Mouse (Mus musculus): Measurements from ENCODE around the gene Itln1. TPM values are rescaled to one million over a fixed set of nuclear protein-coding genes. Genes with fewer than 3 reads are reported as not detected.
"Not testable (repeated sequence)": the region's sequence is repeated elsewhere in the genome, so short reads cannot be mapped to it uniquely, and the experiment has no call there.

Itln1 gene
- polyA plus RNA-seq, 1 experiment: not detected

- TF ChIP-seq CTCF (IDR thresholded peaks at IDR 0.05; ENCODE audit: low read depth, low read length) (no peak), POLR2A (IDR thresholded peaks at IDR 0.05; ENCODE audit: borderline replicate concordance, low read depth, low read length) (no peak)
- H3K4me3 ChIP-seq (ENCODE audit: insufficient read depth, low read length): no peak overlapping the region
- H3K4me1 ChIP-seq (ENCODE audit: control insufficient read depth, insufficient read depth, low read length): peaks cover 24% of the 10 kb centered on the region
- H3K27ac ChIP-seq (ENCODE audit: insufficient read depth, low read depth, low read length): no peak overlapping the region
Observed at GRCm38 (mm10) chr1:171473506-171473905, 61.6 kb downstream of the Itln1 start.

- H3K27ac ChIP-seq (ENCODE audit: insufficient read depth, low read depth, low read length); H3K4me3 ChIP-seq (ENCODE audit: insufficient read depth, low read length): not testable (repeated sequence)
- H3K4me1 ChIP-seq (ENCODE audit: control insufficient read depth, insufficient read depth, low read length): peaks cover 29% of the 10 kb centered on the region
Observed at GRCm38 (mm10) chr1:171471941-171472340, 63.2 kb downstream of the Itln1 start.

GRCm38 (mm10) chr1:171471452-171471851 is 63.6 kb downstream of the Itln1 start:
- Histone ChIP-seq H3K4me1 (ENCODE audit: control insufficient read depth, insufficient read depth, low read length) (peaks cover 31% of the 10 kb centered on the region), H3K4me3 (ENCODE audit: insufficient read depth, low read length) (no peak overlapping the region), H3K27ac (ENCODE audit: insufficient read depth, low read depth, low read length) (no peak overlapping the region)
- no peak for TF ChIP-seq POLR2A (IDR thresholded peaks at IDR 0.05; ENCODE audit: borderline replicate concordance, low read depth, low read length)
- no peak for TF ChIP-seq CTCF (IDR thresholded peaks at IDR 0.05; ENCODE audit: low read depth, low read length)

DNA sequence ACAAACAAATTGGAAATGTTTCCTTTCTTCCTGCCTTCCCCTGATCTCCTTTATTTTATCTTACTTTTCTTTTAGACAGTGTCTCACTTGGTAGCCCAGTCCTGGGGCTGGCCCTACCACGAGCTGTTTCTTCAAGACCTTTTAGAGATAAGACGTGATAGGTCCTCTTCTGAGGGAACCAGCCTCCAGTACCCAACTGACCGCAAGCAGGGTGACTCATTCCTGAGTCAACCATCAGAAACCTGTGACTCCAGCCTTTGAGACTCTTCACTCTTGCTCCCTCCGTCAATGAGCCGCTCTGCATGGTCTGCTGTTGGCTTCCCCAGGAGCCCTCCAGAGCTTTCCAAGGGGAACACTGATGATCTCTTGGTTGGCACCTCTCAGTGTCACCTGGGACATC is 64.2 kb downstream of the Itln1 start:
- TF ChIP-seq POLR2A (IDR thresholded peaks at IDR 0.05; ENCODE audit: borderline replicate concordance, low read depth, low read length) (no peak; the same call in 1 of the 2 replicates), CTCF (IDR thresholded peaks at IDR 0.05; ENCODE audit: low read depth, low read length) (no peak)
- no peak overlapping the region for H3K4me3 ChIP-seq (ENCODE audit: insufficient read depth, low read length)
- H3K4me1 ChIP-seq (ENCODE audit: control insufficient read depth, insufficient read depth, low read length): peaks cover 32% of the 10 kb centered on the region
- H3K27ac ChIP-seq (ENCODE audit: insufficient read depth, low read depth, low read length): no peak overlapping the region

- peaks cover 37% of the 10 kb centered on the region for H3K4me1 ChIP-seq (ENCODE audit: control insufficient read depth, insufficient read depth, low read length)
- H3K27ac ChIP-seq (ENCODE audit: insufficient read depth, low read depth, low read length): no peak overlapping the region
- H3K4me3 ChIP-seq (ENCODE audit: insufficient read depth, low read length): no peak overlapping the region
- TF ChIP-seq CTCF (IDR thresholded peaks at IDR 0.05; ENCODE audit: low read depth, low read length) (peak; percentile 49; the same call in 1 of the 2 replicates), POLR2A (IDR thresholded peaks at IDR 0.05; ENCODE audit: borderline replicate concordance, low read depth, low read length) (no peak)
Observed at GRCm38 (mm10) chr1:171470371-171470871, 64.7 kb downstream of the Itln1 start.

- TF ChIP-seq CTCF (IDR thresholded peaks at IDR 0.05; ENCODE audit: low read depth, low read length) (no peak), POLR2A (IDR thresholded peaks at IDR 0.05; ENCODE audit: borderline replicate concordance, low read depth, low read length) (no peak)
Observed at GRCm38 (mm10) chr1:171469678-171470077, 65.4 kb downstream of the Itln1 start.

More at GRCm38 (mm10) chr1:171469678-171470077, 65.4 kb downstream of the Itln1 start:
- Histone ChIP-seq H3K4me3 (ENCODE audit: insufficient read depth, low read length) (no peak overlapping the region), H3K4me1 (ENCODE audit: control insufficient read depth, insufficient read depth, low read length) (peaks cover 39% of the 10 kb centered on the region), H3K27ac (ENCODE audit: insufficient read depth, low read depth, low read length) (no peak overlapping the region)

Other genes starting within 250 kb of the Itln1 start
- 45.1 and 53.8 TPM in 2 replicates for gene Usp21, start 247.3 kb downstream of the Itln1 start, polyA plus RNA-seq (2012; ENCODE audit: insufficient read depth, insufficient read length, missing spikeins)
- gene Ufc1, start 240.3 kb downstream of the Itln1 start, polyA plus RNA-seq (2012; ENCODE audit: insufficient read depth, insufficient read length, missing spikeins): 97.2 and 100 TPM in 2 replicates
- 34.3 and 43.5 TPM in 2 replicates for gene Dedd, start 206.1 kb downstream of the Itln1 start, polyA plus RNA-seq (2012; ENCODE audit: insufficient read depth, insufficient read length, missing spikeins)
- 31.9 and 34.7 TPM in 2 replicates for gene Nit1, start 189.6 kb downstream of the Itln1 start, polyA plus RNA-seq (2012; ENCODE audit: insufficient read depth, insufficient read length, missing spikeins)
- 64.4 and 74.8 TPM in 2 replicates for gene Pfdn2, start 189.6 kb downstream of the Itln1 start, polyA plus RNA-seq (2012; ENCODE audit: insufficient read depth, insufficient read length, missing spikeins)
- gene Klhdc9, start 174.5 kb downstream of the Itln1 start, polyA plus RNA-seq (2012; ENCODE audit: insufficient read depth, insufficient read length, missing spikeins): not detected in 2 replicates
- gene Nectin4, start 165.2 kb downstream of the Itln1 start, polyA plus RNA-seq (2012; ENCODE audit: insufficient read depth, insufficient read length, missing spikeins): 9.7 and 11.5 TPM in 2 replicates
- 178 and 182 TPM in 2 replicates for gene Arhgap30, start 146.3 kb downstream of the Itln1 start, polyA plus RNA-seq (2012; ENCODE audit: insufficient read depth, insufficient read length, missing spikeins)
- 94.4 and 98.8 TPM in 2 replicates for gene Usf1, start 124.0 kb downstream of the Itln1 start, polyA plus RNA-seq (2012; ENCODE audit: insufficient read depth, insufficient read length, missing spikeins)
- gene Tstd1, start 116.4 kb downstream of the Itln1 start, polyA plus RNA-seq (2012; ENCODE audit: insufficient read depth, insufficient read length, missing spikeins): 7.7 and 16.7 TPM in 2 replicates
- gene F11r, start 97.8 kb downstream of the Itln1 start, polyA plus RNA-seq (2012; ENCODE audit: insufficient read depth, insufficient read length, missing spikeins): 5.9 and 6.6 TPM in 2 replicates
- 6.2 and 11.1 TPM in 2 replicates for gene Alyref2, start 31.8 kb downstream of the Itln1 start, polyA plus RNA-seq (2012; ENCODE audit: insufficient read depth, insufficient read length, missing spikeins)
- gene Cd244a, start 23.9 kb upstream of the Itln1 start, polyA plus RNA-seq (2012; ENCODE audit: insufficient read depth, insufficient read length, missing spikeins): 1.3 and 2.4 TPM in 2 replicates
- gene Ly9, start 72.1 kb upstream of the Itln1 start, polyA plus RNA-seq (2012; ENCODE audit: insufficient read depth, insufficient read length, missing spikeins): 249 and 274 TPM in 2 replicates
- gene Slamf7, start 117.7 kb upstream of the Itln1 start, polyA plus RNA-seq (2012; ENCODE audit: insufficient read depth, insufficient read length, missing spikeins): 177 and 179 TPM in 2 replicates
- 346 and 376 TPM in 2 replicates for gene Cd48, start 146.7 kb upstream of the Itln1 start, polyA plus RNA-seq (2012; ENCODE audit: insufficient read depth, insufficient read length, missing spikeins)
- gene Slamf1, start 231.8 kb upstream of the Itln1 start, polyA plus RNA-seq (2012; ENCODE audit: insufficient read depth, insufficient read length, missing spikeins): not detected in 2 replicates

Data from bone marrow macrophage, adult 2 months (primary cell).